Mouse (Mus musculus) inflammation-experienced regulatory T-cells (primary cell): ENCODE measurements around the gene Odf4. TPM values are rescaled to one million over a fixed set of nuclear protein-coding genes. Genes with fewer than 3 reads are reported as not detected.

Source experiments
- polyA plus RNA-seq, 2 experiments: library from polyadenylated mRNA; unstranded; fragments of 100-300 nt; shearing (Covaris generic); gene quantifications; one replicate each; pipeline ENCODE4 v1.2.1; 2017

Odf4 gene
- 1 to 10 TPM in 1 of 2 experiments, under 1 TPM in 1; 0.51 to 4.0 TPM for polyA plus RNA-seq

DNA sequence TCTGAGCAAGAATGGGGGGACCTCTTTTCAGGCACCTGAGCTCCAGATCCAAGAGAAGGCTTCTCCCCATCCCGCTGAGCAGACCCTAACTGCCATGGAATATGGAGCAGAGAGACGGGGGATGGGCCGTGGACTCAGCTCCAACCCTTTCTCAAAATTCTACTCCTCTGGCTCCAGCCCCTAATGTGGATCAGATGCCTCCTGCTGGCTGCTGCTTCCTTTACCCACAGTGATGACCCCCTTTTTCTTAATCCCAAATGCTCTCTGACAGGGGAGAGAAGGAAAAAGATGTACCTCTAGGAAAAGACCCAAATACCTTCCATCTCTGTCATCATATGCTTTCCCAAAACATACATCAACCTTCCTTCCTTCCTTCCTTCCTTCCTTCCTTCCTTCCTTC lies at the start of gene Odf4:
Gene Odf4 (minus strand): TSS at position 101 of the 400 bp plus-strand sequence.

GRCm38 (mm10) chr11:68975085-68975484 lies 48.2 kb upstream of the Odf4 start, which contains the start of gene Rangrf:
Rangrf (minus strand) TSS chr11:68975185.

DNA sequence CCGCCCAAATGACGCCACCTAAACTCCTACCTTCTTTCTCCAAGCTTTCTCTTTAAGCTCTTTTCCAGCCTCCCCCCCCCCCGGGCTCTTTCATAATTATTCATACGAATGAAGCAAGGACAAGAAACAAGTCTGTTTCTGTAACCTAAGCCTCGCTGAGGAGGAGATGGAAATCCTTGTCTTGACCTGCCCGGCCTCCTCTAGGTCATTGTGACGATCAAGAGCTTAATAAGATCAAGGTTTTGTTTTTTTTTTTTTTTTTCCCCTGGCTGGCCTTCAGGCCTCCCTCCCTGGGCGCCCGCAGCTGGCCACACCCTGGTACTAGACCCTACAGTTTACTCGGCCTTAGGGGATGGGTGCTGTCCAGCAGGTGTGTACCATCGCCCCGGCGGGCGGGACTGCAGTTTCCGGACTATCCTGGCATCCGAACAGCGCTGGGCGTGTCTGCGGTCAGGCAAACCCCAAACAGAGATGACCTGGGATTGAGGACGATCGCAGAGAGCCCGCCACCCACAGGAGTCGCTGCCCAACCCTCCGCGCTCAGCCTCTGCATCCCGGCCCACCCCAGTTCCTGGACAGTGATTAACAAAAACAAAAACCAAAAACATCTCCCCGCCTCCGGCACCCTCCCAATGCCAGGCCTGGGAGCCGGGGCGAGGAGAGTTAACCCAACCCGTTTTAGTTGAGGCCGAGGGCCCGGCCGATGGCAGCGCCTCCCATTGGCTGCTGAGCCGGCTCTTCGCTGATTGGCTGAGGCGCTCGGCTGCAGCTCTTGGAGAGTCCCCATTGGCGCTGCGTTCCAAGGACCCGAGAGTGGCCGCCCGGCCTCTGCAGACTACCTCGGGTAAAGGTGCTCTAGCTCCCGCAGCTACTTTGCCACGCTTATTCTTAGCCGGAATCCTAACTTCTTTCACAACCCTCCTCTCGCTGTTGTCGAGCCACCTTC lies 40.7 kb upstream of the Odf4 start, which contains the start of gene Slc25a35:
Gene Slc25a35 (plus strand): TSS at position 795 of the 946 bp plus-strand sequence.

GRCm38 (mm10) chr11:68957308-68957707 lies 30.4 kb upstream of the Odf4 start, which contains the start of gene Arhgef15:
Arhgef15 (minus strand) TSS chr11:68957480.

GRCm38 (mm10) chr11:68901351-68902046 lies 25.4 kb downstream of the Odf4 start, which contains the start of gene Rpl26:
Rpl26 (plus strand) TSS chr11:68901583.

GRCm38 (mm10) chr11:68888253-68888652 lies 38.6 kb downstream of the Odf4 start, which contains the start of gene Rnf222:
Rnf222 (plus strand) TSS chr11:68888553.

Other genes with a start within 250 kb of the Odf4 start
- gene Myh10, start 235.5 kb downstream of the Odf4 start, polyA plus RNA-seq, result 1 to 10 TPM in 1 of 2 experiments, under 1 TPM in 1; 0.96 to 2.1 TPM
- gene Ndel1, start 55.2 kb downstream of the Odf4 start, polyA plus RNA-seq, result 10 to 100 TPM; 58.3 to 68.8 TPM
- gene Rnf222, start 38.5 kb downstream of the Odf4 start, polyA plus RNA-seq, result under 1 TPM in 1 of 2 experiments, not detected in 1; 0.13 TPM
- gene Rpl26, start 25.5 kb downstream of the Odf4 start, polyA plus RNA-seq, result 100 to 1,000 TPM; 738 to 754 TPM
- gene Arhgef15, start 30.4 kb upstream of the Odf4 start, polyA plus RNA-seq, result under 1 TPM; 0.19 to 0.78 TPM
- gene Slc25a35, start 41.0 kb upstream of the Odf4 start, polyA plus RNA-seq, result 10 to 100 TPM in 1 of 2 experiments, 1 to 10 TPM in 1; 6.6 to 12.5 TPM
- 10 to 100 TPM; 20.6 to 25.1 TPM for gene Rangrf, start 48.1 kb upstream of the Odf4 start, polyA plus RNA-seq
- gene Pfas, start 81.4 kb upstream of the Odf4 start, polyA plus RNA-seq, result 1 to 10 TPM; 3.4 to 4.0 TPM
- 10 to 100 TPM; 21.2 to 28.1 TPM for gene Ctc1, start 88.8 kb upstream of the Odf4 start, polyA plus RNA-seq
- gene Aurkb, start 118.6 kb upstream of the Odf4 start, polyA plus RNA-seq, result 1 to 10 TPM; 3.4 to 5.2 TPM
- 1 to 10 TPM; 6.4 to 7.6 TPM for gene Borcs6, start 132.6 kb upstream of the Odf4 start, polyA plus RNA-seq
- 1 to 10 TPM; 2.4 to 4.8 TPM for gene Tmem107, start 143.7 kb upstream of the Odf4 start, polyA plus RNA-seq
- 100 to 1,000 TPM; 137 to 175 TPM for gene Vamp2, start 161.4 kb upstream of the Odf4 start, polyA plus RNA-seq
- gene Per1, start 168.1 kb upstream of the Odf4 start, polyA plus RNA-seq, result 10 to 100 TPM in 1 of 2 experiments, 1 to 10 TPM in 1; 4.8 to 12.0 TPM
- under 1 TPM in 1 of 2 experiments, not detected in 1; 0.51 TPM for gene Hes7, start 193.3 kb upstream of the Odf4 start, polyA plus RNA-seq
- under 1 TPM in 1 of 2 experiments, not detected in 1; 0.40 TPM for gene 9130213A22Rik, start 195.5 kb upstream of the Odf4 start, polyA plus RNA-seq
- gene Aloxe3, start 198.8 kb upstream of the Odf4 start, polyA plus RNA-seq, result 1 to 10 TPM in 1 of 2 experiments, under 1 TPM in 1; 0.27 to 1.6 TPM
- gene Alox12b, start 229.9 kb upstream of the Odf4 start, polyA plus RNA-seq, result under 1 TPM in 1 of 2 experiments, not detected in 1; 0.18 TPM